Mouse (Mus musculus): ENCODE data around the gene Ssxb1. TPM values are rescaled to one million over a fixed set of nuclear protein-coding genes. Genes with fewer than 3 reads are reported as not detected.
"Not testable (repeated sequence)": the region's sequence is repeated elsewhere in the genome, so short reads cannot be mapped to it uniquely, and the experiment has no call there.

The Ssxb1 gene
- not detected in 3 replicates for total RNA-seq (2017)

GRCm38 (mm10) chrX:8413005-8413404 lies at the start of gene Ssxb1:
Gene Ssxb1, plus strand, starts transcription at chrX:8413305.
- not testable (repeated sequence) for ATAC-seq (replicated peaks; ENCODE audit: insufficient number of reproducible peaks, low FRiP score, low TSS enrichment, poor library complexity, severe bottlenecking)

- not testable (repeated sequence) for ATAC-seq (replicated peaks; ENCODE audit: insufficient number of reproducible peaks, low FRiP score, low TSS enrichment, poor library complexity, severe bottlenecking)
Observed at GRCm38 (mm10) chrX:8366678-8367077, 46.4 kb upstream of the Ssxb1 start, which contains the start of gene Ssxb9. Gene Ssxb9, plus strand, starts transcription at chrX:8366978.

GRCm38 (mm10) chrX:8461626-8462025 lies 48.5 kb downstream of the Ssxb1 start, which contains the start of gene Ssxb2:
Gene Ssxb2, minus strand, starts transcription at chrX:8461726.
- ATAC-seq (replicated peaks; ENCODE audit: insufficient number of reproducible peaks, low FRiP score, low TSS enrichment, poor library complexity, severe bottlenecking), result not testable (repeated sequence)

Other genes with a start within 250 kb of the Ssxb1 start
- 3.3 to 6.7 TPM (median 5.1 TPM) in 3 replicates for gene Tbc1d25, start 237.1 kb upstream of the Ssxb1 start, total RNA-seq (2017)
- gene Ebp, start 219.8 kb upstream of the Ssxb1 start, total RNA-seq (2017), result 88.6 to 117 TPM (median 97.4 TPM) in 3 replicates
- gene Porcn, start 206.8 kb upstream of the Ssxb1 start, total RNA-seq (2017), result 3.1 TPM in 1 of 3 replicates, not detected in the others
- 6.1 to 10.3 TPM (median 7.9 TPM) in 3 replicates for gene Ftsj1, start 160.9 kb upstream of the Ssxb1 start, total RNA-seq (2017)
- not detected in 3 replicates for gene Slc38a5, start 142.2 kb upstream of the Ssxb1 start, total RNA-seq (2017)
- not detected in 3 replicates for gene Ssxb10, start 85.9 kb upstream of the Ssxb1 start, total RNA-seq (2017)
- gene Ssxb9, start 46.3 kb upstream of the Ssxb1 start, total RNA-seq (2017), result not detected in 3 replicates
- gene Ssxb2, start 48.4 kb downstream of the Ssxb1 start, total RNA-seq (2017), result not detected in 3 replicates
- not detected in 3 replicates for gene Gm14459, start 111.6 kb downstream of the Ssxb1 start, total RNA-seq (2017)
- gene Ssxb6, start 134.9 kb downstream of the Ssxb1 start, total RNA-seq (2017), result not detected in 3 replicates
- gene Ssxb3, start 178.5 kb downstream of the Ssxb1 start, total RNA-seq (2017), result not detected in 3 replicates